Mouse (Mus musculus) layer of hippocampus, postnatal 14 days (tissue): Measurements from ENCODE around the gene Plekhh2. TPM values are rescaled to one million over a fixed set of nuclear protein-coding genes. Genes with fewer than 3 reads are reported as not detected.

ENCODE experiments used
- total RNA-seq, 2 experiments: library from RNA; stranded (reverse); gene quantifications; 2 replicates each; pipeline ENCODE4 v1.2.3; 2021

Gene Plekhh2
- total RNA-seq, 2 experiments from 2014 or later = 4.4 to 4.9 TPM

Other genes with a start within 250 kb of the Plekhh2 start
- gene Thada, start 45.7 kb upstream of the Plekhh2 start, total RNA-seq = 10 to 100 TPM; 13.0 to 14.4 TPM
- 10 to 100 TPM; 21.7 to 23.5 TPM for gene Dync2li1, start 114.6 kb downstream of the Plekhh2 start, total RNA-seq
- not detected for gene Abcg8, start 164.4 kb downstream of the Plekhh2 start, total RNA-seq
- not detected for gene Abcg5, start 171.1 kb downstream of the Plekhh2 start, total RNA-seq